Mouse (Mus musculus) leukemia stem cell, adult 10-12 weeks (primary cell): ENCODE results near the gene Evi2b. TPM values are rescaled to one million over a fixed set of nuclear protein-coding genes. Genes with fewer than 3 reads are reported as not detected.

Experiments
- polyA plus RNA-seq: library from polyadenylated mRNA; stranded (reverse); fragments of >175 nt; gene quantifications from 2 replicates; pipeline ENCODE4 v1.2.3, GENCODE M21; 2012; ENCODE audit warnings: low replicate concordance

The Evi2b gene
- 3.7 and 12.6 TPM in 2 replicates for polyA plus RNA-seq

GRCm38 (mm10) chr11:79523560-79524309 is at the start of gene Evi2b:
Evi2b (minus strand) TSS chr11:79523762.

GRCm38 (mm10) chr11:79530333-79530761 is 6.8 kb upstream of the Evi2b start, which contains the start of the genes Evi2 and Evi2a:
Evi2 (minus strand) TSS chr11:79530589.
Evi2a (minus strand) TSS chr11:79530609.

GRCm38 (mm10) chr11:79503845-79504244 is 19.7 kb downstream of the Evi2b start, which contains the start of gene Omg:
Omg (minus strand) TSS chr11:79504084.

Other genes starting within 250 kb of the Evi2b start
- not detected in 2 replicates for gene Gm9964, start 226.9 kb downstream of the Evi2b start, polyA plus RNA-seq
- 8.3 and 18.1 TPM in 2 replicates for gene Nf1, start 184.1 kb downstream of the Evi2b start, polyA plus RNA-seq
- gene Omg, start 19.7 kb downstream of the Evi2b start, polyA plus RNA-seq = not detected in 2 replicates
- 0.06 and 0.18 TPM in 2 replicates for gene Evi2, start 6.8 kb upstream of the Evi2b start, polyA plus RNA-seq
- 0.25 and 0.68 TPM in 2 replicates for gene Evi2a, start 6.8 kb upstream of the Evi2b start, polyA plus RNA-seq
- 0.99 and 2.2 TPM in 2 replicates for gene Rab11fip4, start 67.5 kb upstream of the Evi2b start, polyA plus RNA-seq